Mouse (Mus musculus): ENCODE data around the gene Ctnnd2. TPM values are rescaled to one million over a fixed set of nuclear protein-coding genes. Genes with fewer than 3 reads are reported as not detected.

The Ctnnd2 gene
- polyA plus RNA-seq, 1 experiment from 2014 or later = 1.0 TPM

DNA sequence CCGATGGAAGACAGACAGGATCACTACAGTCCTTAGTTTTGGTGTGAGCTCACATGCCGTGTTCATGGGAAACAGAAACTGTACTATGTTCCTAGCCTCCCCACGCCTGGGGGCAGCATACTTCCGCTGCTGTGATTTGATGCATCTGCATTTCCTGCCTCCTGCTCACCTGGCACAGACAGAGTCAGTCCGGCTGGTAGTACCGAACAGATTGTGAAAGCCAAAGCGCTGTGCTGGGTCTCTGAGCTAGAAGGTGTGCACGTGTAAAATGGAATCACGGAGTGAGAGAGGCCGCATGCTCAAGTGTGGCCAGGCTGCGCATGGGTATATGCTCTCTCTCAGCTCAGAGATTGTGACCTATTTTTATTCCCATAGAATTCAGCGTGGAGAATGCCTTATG is 820.0 kb downstream of the Ctnnd2 start:
- no peaks in the 10 kb centered on the region for H3K4me1 ChIP-seq (replicated peaks; ENCODE audit: control insufficient read depth, insufficient read depth, low read length)
- no peaks in the 10 kb centered on the region for H3K36me3 ChIP-seq (ENCODE audit: control insufficient read depth, insufficient read depth)
- no peaks in the 10 kb centered on the region for H3K27me3 ChIP-seq (replicated peaks; ENCODE audit: control insufficient read depth, insufficient read depth, low read length)
- ATAC-seq = no peak
- H3K4me3 ChIP-seq (ENCODE audit: low read depth, low read length) = no peak overlapping the region
- no peak for TF ChIP-seq CTCF (IDR thresholded peaks at IDR 0.05; ENCODE audit: low read depth)
- 87% methylated on average over 12 of the region's 12 CpGs for WGBS
- no peak overlapping the region for H3K9ac ChIP-seq (ENCODE audit: low read depth, low read length)
- no peaks in the 10 kb centered on the region for H3K9me3 ChIP-seq (ENCODE audit: control insufficient read depth)
- no peak overlapping the region for H3K27ac ChIP-seq (ENCODE audit: low read depth, low read length)
- no peak overlapping the region for H3K4me2 ChIP-seq (replicated peaks; ENCODE audit: low read depth)

DNA sequence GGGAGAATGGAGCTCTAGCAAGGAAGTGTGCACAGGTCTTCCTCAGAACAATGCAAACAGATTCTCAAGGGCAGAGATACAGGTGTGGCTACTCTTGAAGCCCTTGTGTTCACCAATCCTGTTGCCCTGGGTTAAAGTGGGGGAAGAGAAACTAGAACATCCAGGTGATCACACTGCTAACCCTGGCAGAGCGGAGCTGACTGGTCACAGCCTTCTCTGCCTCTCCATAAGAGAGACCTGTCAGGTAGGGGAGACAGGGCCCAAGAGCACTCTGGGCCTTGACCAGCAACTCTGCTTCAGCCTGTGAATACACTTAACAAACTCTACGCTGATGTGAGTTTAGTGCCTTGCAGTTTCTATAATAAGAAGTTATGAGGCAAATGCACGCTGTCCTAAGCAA is 820.5 kb downstream of the Ctnnd2 start:
- Histone ChIP-seq H3K27ac (ENCODE audit: low read depth, low read length) (no peak overlapping the region), H3K36me3 (ENCODE audit: control insufficient read depth, insufficient read depth) (no peaks in the 10 kb centered on the region), H3K4me1 (replicated peaks; ENCODE audit: control insufficient read depth, insufficient read depth, low read length) (no peaks in the 10 kb centered on the region), H3K9me3 (ENCODE audit: control insufficient read depth) (no peaks in the 10 kb centered on the region), H3K9ac (ENCODE audit: low read depth, low read length) (no peak overlapping the region), H3K4me2 (replicated peaks; ENCODE audit: low read depth) (no peak overlapping the region), H3K27me3 (replicated peaks; ENCODE audit: control insufficient read depth, insufficient read depth, low read length) (no peaks in the 10 kb centered on the region), H3K4me3 (ENCODE audit: low read depth, low read length) (no peak overlapping the region)
- WGBS = 83% methylated on average over 3 of the region's 3 CpGs
- no peak for ATAC-seq
- no peak for TF ChIP-seq CTCF (IDR thresholded peaks at IDR 0.05; ENCODE audit: low read depth)

DNA sequence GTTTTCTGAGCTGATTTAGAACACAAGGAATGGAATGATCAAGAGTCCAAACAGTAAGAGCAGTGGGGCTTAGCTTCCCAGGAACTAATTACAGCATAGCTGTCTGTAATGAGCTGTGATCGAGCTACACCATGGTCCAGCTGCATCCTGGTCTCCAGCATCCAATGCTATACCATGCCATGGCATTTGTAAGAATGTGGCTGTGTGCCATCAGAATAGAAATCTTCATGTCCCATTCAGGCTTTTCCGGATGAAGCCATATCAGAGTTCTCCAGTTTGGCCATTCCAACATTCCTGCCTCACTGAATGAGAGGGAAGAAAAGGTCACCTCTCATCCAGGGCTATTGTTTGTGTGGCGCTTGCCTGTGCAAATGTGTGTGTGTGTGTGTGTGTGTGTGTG is 823.0 kb downstream of the Ctnnd2 start:
- Histone ChIP-seq H3K36me3 (ENCODE audit: control insufficient read depth, insufficient read depth) (no peaks in the 10 kb centered on the region), H3K4me3 (ENCODE audit: low read depth, low read length) (no peak overlapping the region), H3K9ac (ENCODE audit: low read depth, low read length) (no peak overlapping the region), H3K4me1 (replicated peaks; ENCODE audit: control insufficient read depth, insufficient read depth, low read length) (no peaks in the 10 kb centered on the region), H3K9me3 (ENCODE audit: control insufficient read depth) (no peaks in the 10 kb centered on the region), H3K4me2 (replicated peaks; ENCODE audit: low read depth) (no peak overlapping the region), H3K27ac (ENCODE audit: low read depth, low read length) (no peak overlapping the region), H3K27me3 (replicated peaks; ENCODE audit: control insufficient read depth, insufficient read depth, low read length) (no peaks in the 10 kb centered on the region)
- TF ChIP-seq CTCF (IDR thresholded peaks at IDR 0.05; ENCODE audit: low read depth) = no peak
- no peak for ATAC-seq
- 86% methylated on average over 3 of the region's 3 CpGs for WGBS

DNA sequence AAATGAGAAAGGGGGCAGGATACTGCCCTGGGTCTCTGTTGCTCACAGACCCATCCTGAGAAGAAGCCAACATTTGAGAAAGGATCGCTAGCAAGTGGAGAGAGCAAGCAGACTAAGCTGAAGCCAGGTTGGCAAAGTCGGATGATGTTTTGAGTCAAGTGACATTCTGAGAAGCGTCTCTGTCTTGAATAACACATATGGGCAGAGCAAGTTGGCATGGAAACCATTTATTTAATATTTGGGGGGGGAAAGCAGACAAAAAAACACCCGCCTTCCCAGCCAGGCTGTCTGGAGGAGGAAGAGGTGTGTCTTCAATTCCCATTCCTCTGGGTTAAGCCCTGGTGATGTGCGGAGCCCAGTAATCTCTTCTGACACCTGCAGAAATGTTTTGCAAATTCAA is 832.1 kb downstream of the Ctnnd2 start:
- TF ChIP-seq CTCF (IDR thresholded peaks at IDR 0.05; ENCODE audit: low read depth) = no peak
- no peak for ATAC-seq

DNA sequence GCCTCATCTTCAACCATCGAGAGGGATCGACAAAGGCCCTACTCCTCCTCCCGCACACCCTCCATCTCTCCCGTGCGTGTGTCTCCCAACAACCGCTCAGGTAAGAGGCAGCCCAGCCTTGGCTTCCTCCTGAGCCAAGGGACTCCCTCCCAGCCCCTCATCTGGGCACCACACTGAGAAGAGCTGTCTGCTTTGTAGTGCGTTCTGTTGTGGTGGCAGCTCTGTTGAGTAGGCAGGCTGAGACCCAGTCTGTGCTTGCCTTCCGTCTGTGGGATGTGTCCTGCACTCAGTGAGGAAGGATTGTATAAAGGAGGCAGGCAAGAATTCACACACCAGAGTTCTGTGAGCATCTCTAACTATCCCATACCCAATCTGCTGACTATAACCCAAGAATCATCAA is 832.6 kb downstream of the Ctnnd2 start:
- TF ChIP-seq CTCF (IDR thresholded peaks at IDR 0.05; ENCODE audit: low read depth) = no peak
- H3K4me3 ChIP-seq (ENCODE audit: low read depth, low read length) = no peak overlapping the region
- no peaks in the 10 kb centered on the region for H3K4me1 ChIP-seq (replicated peaks; ENCODE audit: control insufficient read depth, insufficient read depth, low read length)
- no peaks in the 10 kb centered on the region for H3K9me3 ChIP-seq (ENCODE audit: control insufficient read depth)
- H3K27me3 ChIP-seq (replicated peaks; ENCODE audit: control insufficient read depth, insufficient read depth, low read length) = no peaks in the 10 kb centered on the region
- no peak overlapping the region for H3K9ac ChIP-seq (ENCODE audit: low read depth, low read length)
- H3K36me3 ChIP-seq (ENCODE audit: control insufficient read depth, insufficient read depth) = no peaks in the 10 kb centered on the region
- no peak overlapping the region for H3K27ac ChIP-seq (ENCODE audit: low read depth, low read length)
- no peak overlapping the region for H3K4me2 ChIP-seq (replicated peaks; ENCODE audit: low read depth)
- 83% methylated on average over 8 of the region's 8 CpGs for WGBS
- no peak for ATAC-seq

More for the DNA sequence above, 832.1 kb downstream of the Ctnnd2 start:
- H3K27me3 ChIP-seq (replicated peaks; ENCODE audit: control insufficient read depth, insufficient read depth, low read length) = no peaks in the 10 kb centered on the region
- no peaks in the 10 kb centered on the region for H3K9me3 ChIP-seq (ENCODE audit: control insufficient read depth)
- WGBS = 87% methylated on average over 5 of the region's 5 CpGs
- H3K4me1 ChIP-seq (replicated peaks; ENCODE audit: control insufficient read depth, insufficient read depth, low read length) = no peaks in the 10 kb centered on the region
- no peak overlapping the region for H3K4me2 ChIP-seq (replicated peaks; ENCODE audit: low read depth)
- H3K36me3 ChIP-seq (ENCODE audit: control insufficient read depth, insufficient read depth) = no peaks in the 10 kb centered on the region
- H3K27ac ChIP-seq (ENCODE audit: low read depth, low read length) = no peak overlapping the region
- no peak overlapping the region for H3K4me3 ChIP-seq (ENCODE audit: low read depth, low read length)
- no peak overlapping the region for H3K9ac ChIP-seq (ENCODE audit: low read depth, low read length)

DNA sequence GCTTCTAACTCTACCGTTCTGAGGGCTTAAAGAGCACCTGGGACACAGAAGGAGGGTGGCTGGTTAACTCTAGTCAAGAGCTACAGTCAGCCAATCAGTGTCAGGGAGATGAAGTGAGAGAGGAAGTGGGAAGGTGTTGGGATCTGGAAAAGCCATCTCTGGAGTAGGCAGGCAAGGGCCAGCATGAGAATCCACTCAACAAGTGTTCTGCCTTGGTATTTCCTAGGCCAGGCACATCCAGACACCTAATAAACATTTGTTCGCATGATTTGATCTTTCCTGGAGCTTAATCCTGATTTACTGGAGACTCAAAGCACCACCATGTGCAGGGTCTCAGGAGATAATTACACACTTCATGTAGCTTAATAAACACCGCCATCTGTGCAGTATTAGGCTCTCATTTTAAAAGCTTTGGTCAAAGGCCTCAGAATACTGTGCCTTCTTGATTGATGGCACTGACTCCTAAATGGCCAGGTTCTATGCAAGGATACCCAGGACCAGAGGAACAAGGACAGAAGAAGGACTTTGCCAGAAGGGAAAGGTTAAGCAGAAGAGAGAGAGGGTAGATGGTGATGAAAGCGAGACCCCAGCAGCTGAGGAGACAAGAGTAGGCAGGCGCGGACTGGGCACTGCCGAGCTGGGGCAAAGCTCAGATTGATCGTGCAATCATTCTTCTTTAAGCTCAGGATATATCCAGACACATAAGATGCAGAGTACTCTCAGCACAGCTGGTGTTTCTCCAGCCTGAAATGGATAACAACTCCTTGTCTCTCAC is 833.8 kb downstream of the Ctnnd2 start:
- Histone ChIP-seq H3K27ac (ENCODE audit: low read depth, low read length) (no peak overlapping the region), H3K9me3 (ENCODE audit: control insufficient read depth) (no peaks in the 10 kb centered on the region), H3K9ac (ENCODE audit: low read depth, low read length) (no peak overlapping the region), H3K36me3 (ENCODE audit: control insufficient read depth, insufficient read depth) (no peaks in the 10 kb centered on the region), H3K4me2 (replicated peaks; ENCODE audit: low read depth) (no peak overlapping the region), H3K4me3 (ENCODE audit: low read depth, low read length) (no peak overlapping the region), H3K27me3 (replicated peaks; ENCODE audit: control insufficient read depth, insufficient read depth, low read length) (no peaks in the 10 kb centered on the region), H3K4me1 (replicated peaks; ENCODE audit: control insufficient read depth, insufficient read depth, low read length) (no peaks in the 10 kb centered on the region)
- WGBS = 75% methylated on average over 8 of the region's 8 CpGs
- no peak for TF ChIP-seq CTCF (IDR thresholded peaks at IDR 0.05; ENCODE audit: low read depth)
- no peak for ATAC-seq

Measured in intestine, postnatal 0 days (tissue).